Mouse (Mus musculus) embryo, embryonic 10 days (tissue): Measurements from ENCODE around the gene Angptl2.
"Not testable (repeated sequence)": the region's sequence is repeated elsewhere in the genome, so short reads cannot be mapped to it uniquely, and the experiment has no call there.

Source experiments
- DNase-seq: peaks from one replicate; pipeline ENCODE4 v3.0.0-alpha.2; 2015; ENCODE audit warnings: low spot score

Gene Angptl2

DNA sequence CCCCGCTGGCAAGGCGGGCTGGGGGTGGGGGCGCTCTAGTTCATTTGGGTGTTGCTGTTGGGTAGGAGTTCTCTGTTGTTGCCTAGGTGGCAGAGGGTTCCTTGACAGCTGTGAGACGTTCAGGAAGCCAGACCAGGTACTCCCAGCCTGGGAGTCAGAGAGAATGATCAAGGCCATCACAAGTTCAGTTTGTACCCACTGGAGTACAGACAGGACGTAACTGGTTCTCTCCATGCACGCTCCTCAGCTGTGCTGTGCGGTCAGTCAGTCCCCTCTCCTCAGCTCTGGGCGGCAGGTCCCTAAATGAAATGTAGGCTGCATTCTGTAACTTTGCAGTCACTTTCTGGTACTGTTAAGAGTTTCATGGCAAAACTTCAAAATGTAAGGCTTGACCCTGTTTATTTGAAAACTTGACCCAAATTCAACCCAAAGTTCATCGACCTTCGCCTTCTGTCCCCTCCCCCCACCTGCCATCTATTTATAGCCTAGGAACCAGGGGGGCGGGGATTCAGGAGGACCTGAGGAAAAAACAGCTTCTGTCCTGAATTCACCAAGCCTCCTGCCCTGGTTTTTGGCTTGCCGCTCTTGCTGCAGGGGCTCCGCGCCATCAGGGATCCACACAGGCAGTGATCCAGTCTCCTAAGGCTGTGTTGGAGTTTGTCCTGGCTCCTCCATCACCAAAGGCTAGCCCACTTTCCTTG is 15.4 kb upstream of the Angptl2 start:
- DNase-seq: no peak

DNA sequence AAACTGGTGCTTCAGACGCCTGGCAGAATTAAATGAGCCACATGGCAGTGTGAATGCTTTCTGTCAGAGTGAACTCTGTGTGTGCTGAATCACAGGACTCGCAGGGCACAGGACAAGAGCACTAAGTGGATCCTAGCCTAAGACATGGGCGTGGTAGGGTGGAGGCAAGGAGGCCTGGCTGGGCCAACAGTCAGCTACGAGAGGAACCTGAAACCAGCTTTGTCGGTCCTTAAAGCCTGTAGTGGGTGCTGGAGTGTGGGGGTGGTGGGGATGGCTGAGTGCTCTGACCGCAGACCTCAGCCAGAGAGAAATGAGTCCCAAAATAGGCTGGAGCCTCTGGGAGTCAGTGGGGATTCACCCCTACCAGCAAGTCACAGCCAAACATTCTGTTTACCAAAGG is 12.6 kb upstream of the Angptl2 start:
- DNase-seq: no peak

GRCm38 (mm10) chr2:33204980-33205379 is 10.9 kb upstream of the Angptl2 start:
- DNase-seq: no peak

- DNase-seq: no peak
Measured at GRCm38 (mm10) chr2:33205939-33206525, 9.8 kb upstream of the Angptl2 start.

DNA sequence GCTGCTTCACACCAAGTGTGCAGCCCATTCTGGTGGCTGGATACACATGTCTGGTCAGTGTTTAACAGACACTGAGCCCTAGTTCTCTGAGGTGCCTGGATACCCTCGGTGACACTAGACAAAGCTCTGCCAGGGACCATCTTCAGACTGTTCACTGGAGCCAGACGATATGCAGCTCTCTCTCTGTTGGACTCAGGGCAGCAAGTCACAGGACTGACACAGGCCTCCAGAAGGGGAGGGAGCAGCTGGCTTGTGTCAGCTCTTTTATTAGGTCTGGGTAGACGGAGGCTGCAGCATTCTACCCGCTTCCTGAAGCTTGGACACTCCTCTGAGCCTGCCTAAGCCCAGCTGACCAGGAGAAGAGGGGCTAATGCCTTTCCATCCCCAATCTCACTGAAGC is 8.8 kb upstream of the Angptl2 start:
- DNase-seq: peak; percentile 49

- no peak for DNase-seq
Measured at GRCm38 (mm10) chr2:33208134-33208533, 7.7 kb upstream of the Angptl2 start.

GRCm38 (mm10) chr2:33210841-33211240 is 5.0 kb upstream of the Angptl2 start:
- DNase-seq: no peak

DNA sequence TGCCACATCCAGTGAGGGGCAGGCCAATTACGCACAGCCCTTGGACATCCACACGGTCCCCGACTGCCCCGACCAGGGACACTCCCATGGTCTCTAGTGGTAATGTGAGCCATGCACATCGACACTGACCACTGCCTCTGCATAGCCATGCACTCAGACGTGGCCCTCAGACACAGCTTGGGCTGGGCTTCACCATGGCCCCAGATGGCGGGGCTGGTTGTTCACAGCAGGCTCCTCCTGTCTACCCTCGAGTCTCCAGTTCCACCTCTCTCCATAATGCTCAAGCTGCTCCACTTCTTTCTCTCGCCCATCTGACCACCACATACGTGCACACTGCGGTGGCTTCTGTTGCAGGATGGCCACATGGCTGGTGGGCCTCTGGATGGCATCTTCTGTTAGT is 4.6 kb upstream of the Angptl2 start:
- not testable (repeated sequence) for DNase-seq

- no peak for DNase-seq
Measured at GRCm38 (mm10) chr2:33215177-33215699, 631 bp upstream of the Angptl2 start.

- peak; percentile 46 for DNase-seq
Measured at GRCm38 (mm10) chr2:33216645-33217424, 966 bp downstream of the Angptl2 start.

GRCm38 (mm10) chr2:33217425-33217794 is 1.5 kb downstream of the Angptl2 start:
- DNase-seq: no peak

DNA sequence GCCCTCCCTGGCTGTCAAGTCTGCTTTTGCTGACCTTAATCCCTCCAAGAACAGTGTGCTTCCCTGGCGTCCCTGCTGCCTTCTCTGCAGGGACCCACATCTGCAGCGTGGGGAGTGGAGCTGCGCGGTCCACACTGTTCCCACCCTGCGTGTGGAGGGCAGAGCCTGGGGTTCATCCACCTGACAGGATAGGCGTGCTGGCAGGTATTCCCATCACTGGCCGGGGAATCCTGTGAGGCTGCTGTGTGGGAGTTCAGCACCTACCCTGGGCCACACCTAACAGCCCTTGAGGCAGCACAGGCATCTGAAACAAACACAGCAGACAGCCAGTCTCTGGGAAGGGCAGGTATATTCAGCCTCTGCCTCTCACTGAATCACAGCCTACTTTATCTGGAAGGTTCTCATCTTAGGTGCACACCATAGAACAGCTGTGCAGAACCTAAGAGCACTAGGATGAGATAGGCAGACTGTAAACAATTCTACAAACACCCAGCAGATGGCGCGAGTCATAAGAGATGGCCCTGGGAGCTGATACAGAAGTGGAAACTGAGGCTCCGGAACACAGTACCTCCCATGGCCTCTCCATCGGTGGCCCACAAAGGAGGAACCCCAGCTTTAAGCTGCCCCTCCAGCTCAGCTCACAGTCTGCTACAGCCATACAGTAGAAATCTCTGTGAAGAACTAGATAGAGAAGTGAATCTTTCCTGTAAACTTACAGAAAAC is 3.2 kb downstream of the Angptl2 start:
- peak; percentile 65 for DNase-seq

DNA sequence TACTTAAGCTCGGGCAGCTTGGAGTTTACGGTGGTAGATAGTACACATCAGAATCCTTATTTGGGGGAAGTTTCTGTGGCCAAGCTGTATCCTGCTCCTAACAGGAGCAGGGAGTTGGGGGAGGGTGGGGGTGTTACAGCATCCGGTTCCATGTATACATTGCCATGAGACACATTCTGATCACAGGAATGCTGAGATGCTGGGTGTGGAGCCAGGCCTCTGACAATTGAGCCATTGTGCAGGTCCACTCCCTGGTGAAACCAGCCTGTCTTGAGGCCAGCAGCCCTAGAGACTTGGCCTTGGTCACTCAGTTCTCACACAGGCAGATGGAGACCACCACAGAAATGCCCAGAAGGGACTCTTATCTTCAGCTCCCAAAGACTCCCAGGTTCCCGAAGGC is 3.8 kb downstream of the Angptl2 start:
- DNase-seq: no peak

- DNase-seq: no peak
Measured at GRCm38 (mm10) chr2:33220246-33220645, 4.4 kb downstream of the Angptl2 start.

DNA sequence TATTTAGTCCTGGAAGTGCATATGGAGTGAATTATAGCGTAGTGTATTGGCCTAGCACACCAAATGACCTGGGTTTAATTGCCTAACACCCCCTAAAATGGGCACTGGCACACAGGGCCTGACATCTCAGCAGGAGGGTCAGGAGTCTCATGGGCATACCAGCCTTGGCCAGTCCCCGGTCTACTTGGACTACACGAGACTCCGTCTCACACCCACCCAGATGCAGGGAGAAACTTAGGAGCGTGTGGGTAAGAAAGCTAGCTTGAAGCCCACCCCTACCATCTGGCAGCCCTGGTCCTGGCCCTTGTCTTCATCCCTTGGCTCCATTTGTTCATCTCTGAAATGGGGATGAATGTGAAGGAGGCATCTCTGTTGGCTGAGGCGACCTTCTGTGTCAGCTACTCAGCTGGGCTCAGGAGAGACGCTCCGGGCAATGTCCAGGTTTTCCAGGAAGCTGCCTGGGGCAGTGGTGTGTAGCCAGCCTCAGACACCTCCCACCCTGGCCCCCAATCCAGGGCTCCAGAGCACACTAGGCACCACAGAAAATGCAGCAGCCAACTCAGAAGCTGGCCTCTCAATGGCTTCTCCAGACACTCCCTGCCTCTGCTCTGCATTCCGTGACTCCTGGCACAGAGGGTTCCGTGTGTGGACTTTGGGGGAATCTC is 4.9 kb downstream of the Angptl2 start:
- no peak for DNase-seq

- DNase-seq: no peak
Measured at GRCm38 (mm10) chr2:33221339-33221900, 5.6 kb downstream of the Angptl2 start.

DNA sequence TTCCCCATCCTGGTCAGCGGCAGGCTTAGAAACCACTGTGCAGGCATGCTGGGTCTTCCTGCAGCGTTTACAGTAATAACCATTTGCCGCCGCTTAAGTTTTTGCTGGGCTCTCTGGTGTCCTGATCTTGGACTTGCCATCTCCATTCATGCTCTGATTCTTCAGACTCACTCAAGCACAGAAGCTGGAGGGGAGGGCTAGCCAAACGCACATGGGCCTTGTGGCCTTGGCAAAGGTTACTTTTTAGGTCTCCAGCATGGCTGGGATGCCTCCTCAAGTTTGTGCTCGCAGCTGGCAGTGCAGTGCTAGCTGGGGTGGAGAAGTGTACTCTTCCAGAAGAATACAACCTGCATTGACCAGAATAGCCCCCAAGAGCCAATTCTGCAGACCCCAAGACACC is 6.6 kb downstream of the Angptl2 start:
- no peak for DNase-seq

GRCm38 (mm10) chr2:33223656-33224358 is 7.9 kb downstream of the Angptl2 start:
- no peak for DNase-seq

- DNase-seq: no peak
Measured at GRCm38 (mm10) chr2:33225921-33226320, 10.1 kb downstream of the Angptl2 start.

DNA sequence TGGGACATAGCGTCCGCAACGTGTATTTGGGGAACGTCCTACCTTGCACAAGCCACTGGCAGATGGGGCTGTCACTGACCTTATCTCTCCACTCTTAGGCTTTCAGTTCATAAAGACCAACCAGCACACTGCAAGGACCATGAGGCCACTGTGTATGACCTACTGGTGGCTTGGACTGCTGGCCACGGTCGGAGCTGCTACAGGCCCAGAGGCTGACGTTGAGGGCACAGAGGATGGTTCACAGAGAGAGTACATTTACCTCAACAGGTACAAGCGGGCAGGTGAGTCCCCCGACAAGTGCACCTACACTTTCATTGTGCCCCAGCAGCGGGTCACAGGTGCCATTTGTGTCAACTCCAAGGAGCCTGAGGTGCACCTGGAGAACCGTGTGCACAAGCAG is 12.2 kb downstream of the Angptl2 start:
- no peak for DNase-seq

DNA sequence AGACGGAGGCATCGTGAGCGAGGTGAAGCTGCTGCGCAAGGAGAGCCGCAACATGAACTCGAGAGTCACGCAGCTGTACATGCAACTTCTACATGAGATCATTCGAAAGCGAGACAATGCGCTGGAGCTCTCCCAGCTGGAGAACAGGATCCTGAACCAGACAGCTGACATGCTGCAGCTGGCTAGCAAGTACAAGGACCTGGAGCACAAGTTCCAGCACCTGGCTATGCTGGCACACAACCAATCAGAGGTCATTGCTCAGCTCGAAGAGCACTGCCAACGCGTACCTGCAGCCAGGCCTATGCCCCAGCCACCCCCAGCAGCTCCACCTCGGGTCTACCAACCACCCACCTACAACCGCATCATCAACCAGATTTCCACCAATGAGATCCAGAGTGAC is 12.7 kb downstream of the Angptl2 start:
- DNase-seq: no peak
